Mouse (Mus musculus) liver, postnatal 0 days (tissue): ENCODE data around the gene Angptl7.

Experiments used
- CTCF ChIP-seq: sonication (generic); IDR thresholded peaks from 2 replicates; pipeline ENCODE4 v1.5.1; 2016; ENCODE audit warnings: antibody characterized with exemption, low read depth
- EP300 ChIP-seq: IDR thresholded peaks from 2 replicates; pipeline ENCODE4 v1.6.1; 2016; ENCODE audit warnings: antibody characterized with exemption, low read depth, mild to moderate bottlenecking

- no peak for TF ChIP-seq CTCF
- no peak for TF ChIP-seq EP300
Observed at GRCm38 (mm10) chr4:148535876-148536275, 35.6 kb upstream of the Angptl7 start.
